Comparison of ENCODE assay signal across 25 mouse cellular contexts in the genomic region with DNA sequence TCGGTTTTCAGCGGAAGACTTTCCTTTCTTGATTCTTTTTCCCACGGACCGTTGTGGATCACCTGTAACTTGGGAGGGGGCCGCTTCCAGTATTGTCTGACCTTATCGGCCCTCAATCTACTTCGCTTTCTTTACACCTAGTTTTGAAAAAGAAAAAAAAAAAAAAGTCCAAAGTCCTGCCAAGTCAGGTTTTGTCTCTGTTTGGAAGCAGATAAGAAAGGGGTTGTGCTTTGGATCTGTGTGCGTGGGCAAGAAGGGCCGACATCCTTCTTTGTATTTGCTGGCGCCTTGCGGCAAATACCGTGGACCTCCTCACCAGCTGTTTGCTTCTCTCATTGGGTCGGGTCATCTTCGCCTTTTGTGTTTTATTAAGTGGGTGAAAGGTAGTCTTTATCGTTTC. TPM values are rescaled to one million over a fixed set of nuclear protein-coding genes. Genes with fewer than 3 reads are reported as not detected.
DNase-seq lines count a peak whose midpoint lies in the region; ATAC-seq lines count a peak whose summit lies in the region.
"Had no signal": no experiment of that assay in that cellular context is flagged by ENCODE, and none has a peak within 500 bp of the region (broad histone marks: within the 10 kb centered on the region; RNA-seq: fewer than 3 reads in every experiment).

No protein-coding gene starts in this region.

- ATAC-seq in heart, embryonic 12.5 days (ENCODE audit: insufficient number of reproducible peaks, low FRiP score), result no peak
- no peak for ATAC-seq in kidney, embryonic 16.5 days (ENCODE audit: low FRiP score, low TSS enrichment)
- ATAC-seq in intestine, embryonic 15.5 days, result no peak
- ATAC-seq in stomach, embryonic 15.5 days (ENCODE audit: insufficient read depth, low FRiP score, low read depth), result no peak
- ATAC-seq: forebrain, embryonic 15.5 days; hindbrain, postnatal 0 days had no signal

- no peak overlapping the region for H3K9ac ChIP-seq in heart, embryonic 12.5 days
- H3K9ac ChIP-seq in kidney, embryonic 16.5 days (replicated peaks; ENCODE audit: low read length), result no peak overlapping the region
- H3K9ac ChIP-seq in intestine, embryonic 15.5 days, result no peak overlapping the region
- no peak overlapping the region for H3K9ac ChIP-seq in stomach, embryonic 15.5 days
- H3K9ac ChIP-seq: forebrain, embryonic 15.5 days; liver, embryonic 14.5 days had no signal

- H3K4me2 ChIP-seq in heart, embryonic 12.5 days, result peak overlapping the region; percentile 17; the same call in 1 of the 2 replicates
- no peak overlapping the region for H3K4me2 ChIP-seq in kidney, embryonic 16.5 days (replicated peaks; ENCODE audit: low read depth, low read length)
- H3K4me2 ChIP-seq in intestine, embryonic 15.5 days (replicated peaks), result 0 out of 2 replicates have a peak overlapping the region, but pooled peaks have one; percentile 12
- no peak overlapping the region for H3K4me2 ChIP-seq in stomach, embryonic 15.5 days
- H3K4me2 ChIP-seq: forebrain, embryonic 15.5 days had no signal

- peaks cover 56% of the 10 kb centered on the region for H3K4me1 ChIP-seq in heart, embryonic 12.5 days (replicated peaks)
- H3K4me1 ChIP-seq in kidney, embryonic 16.5 days (ENCODE audit: insufficient read depth, low read length), result peaks cover 25% of the 10 kb centered on the region
- peaks cover 17% of the 10 kb centered on the region for H3K4me1 ChIP-seq in intestine, embryonic 15.5 days (replicated peaks)
- peaks cover 22% of the 10 kb centered on the region for H3K4me1 ChIP-seq in stomach, embryonic 15.5 days
- H3K4me1 ChIP-seq: forebrain, embryonic 15.5 days had no signal

- intact Hi-C loops in heart, postnatal 14 days (cut with DNase I), result no loop called here

- H3K9me3 ChIP-seq in heart, embryonic 12.5 days (replicated peaks), result no peaks in the 10 kb centered on the region
- H3K9me3 ChIP-seq in kidney, embryonic 16.5 days (ENCODE audit: low read length), result 0 out of 2 replicates have a peak, but pooled peaks cover 3% of the 10 kb centered on the region
- no peaks in the 10 kb centered on the region for H3K9me3 ChIP-seq in intestine, embryonic 15.5 days
- H3K9me3 ChIP-seq in stomach, embryonic 15.5 days, result no peaks in the 10 kb centered on the region
- H3K9me3 ChIP-seq: forebrain, embryonic 15.5 days; limb, embryonic 10.5 days had no signal

- no peaks in the 10 kb centered on the region for H3K27me3 ChIP-seq in heart, embryonic 12.5 days (replicated peaks)
- H3K27me3 ChIP-seq in kidney, embryonic 16.5 days (ENCODE audit: insufficient read depth, low read length), result no peaks in the 10 kb centered on the region
- no peaks in the 10 kb centered on the region for H3K27me3 ChIP-seq in intestine, embryonic 15.5 days (replicated peaks)
- H3K27me3 ChIP-seq in stomach, embryonic 15.5 days (replicated peaks), result no peaks in the 10 kb centered on the region
- H3K27me3 ChIP-seq: forebrain, embryonic 15.5 days had no signal

- H3K36me3 ChIP-seq in heart, embryonic 12.5 days, result peaks cover 21% of the 10 kb centered on the region
- H3K36me3 ChIP-seq in kidney, embryonic 16.5 days (ENCODE audit: insufficient read depth, low read length), result peaks cover 15% of the 10 kb centered on the region
- peaks cover 14% of the 10 kb centered on the region for H3K36me3 ChIP-seq in intestine, embryonic 15.5 days
- H3K36me3 ChIP-seq in stomach, embryonic 15.5 days, result peaks cover 13% of the 10 kb centered on the region

- peak overlapping the region; percentile 32; the same call in 1 of the 2 replicates for H3K27ac ChIP-seq in heart, embryonic 12.5 days (ENCODE audit: poor library complexity, severe bottlenecking)
- peak overlapping the region; percentile 8; the same call in 1 of the 2 replicates for H3K27ac ChIP-seq in kidney, embryonic 16.5 days (ENCODE audit: low read length)
- no peak overlapping the region for H3K27ac ChIP-seq in intestine, embryonic 15.5 days
- H3K27ac ChIP-seq in stomach, embryonic 15.5 days, result peak overlapping the region; percentile 7; the same call in 1 of the 2 replicates
- H3K27ac ChIP-seq: forebrain, embryonic 15.5 days; hindbrain, embryonic 10.5 days; hindbrain, postnatal 0 days; left cerebral cortex, adult 2 months; limb, embryonic 10.5 days; liver, embryonic 14.5 days; macrophage; midbrain, embryonic 10.5 days had no signal

- no peak overlapping the region for H3K4me3 ChIP-seq in heart, embryonic 12.5 days
- no peak overlapping the region for H3K4me3 ChIP-seq in kidney, embryonic 16.5 days (ENCODE audit: low read length)
- H3K4me3 ChIP-seq in intestine, embryonic 15.5 days (replicated peaks), result no peak overlapping the region
- H3K4me3 ChIP-seq in stomach, embryonic 15.5 days (replicated peaks), result no peak overlapping the region
- H3K4me3 ChIP-seq: forebrain, embryonic 15.5 days; hindbrain, embryonic 10.5 days; left cerebral cortex, adult 2 months; limb, embryonic 10.5 days; midbrain, embryonic 10.5 days had no signal

- no peak for DNase-seq in heart, postnatal 14 days
- no peak for DNase-seq in kidney, adult 11 months
- no peak for DNase-seq in testis, postnatal 10 days (ENCODE audit: low spot score)
- DNase-seq: adrenal gland, postnatal 25 days; cerebellum, adult 11-12 months; cerebellum, postnatal 14 days; embryo, embryonic 11 days; gastrocnemius, postnatal 14 days; kidney, postnatal 4 days; layer of hippocampus, adult 9-11 months; right cerebral cortex, postnatal 25 days; thymus, postnatal 25 days had no signal

- 72% methylated on average over 15 of the region's 15 CpGs for WGBS in heart, embryonic 12.5 days
- WGBS in kidney, embryonic 16.5 days, result 84% methylated on average over 15 of the region's 15 CpGs
- 71% methylated on average over 15 of the region's 15 CpGs for WGBS in intestine, embryonic 15.5 days
- WGBS in stomach, embryonic 15.5 days, result 70% methylated on average over 15 of the region's 15 CpGs

RNA-seq across cellular contexts. Expression of gene A930033H14Rik, which starts 52.5 kb away (rescaled TPM):
- 1.9 TPM in 2 replicates for polyA plus RNA-seq in heart, embryonic 12.5 days (2016; fragmentation: Nextera tagmentation; extraction: Ambion mirVana)
- total RNA-seq in heart, postnatal 14 days (2021), result 1 to 10 TPM; 2.4 to 2.8 TPM
- 2.2 and 2.3 TPM in 2 replicates for polyA plus RNA-seq in kidney, embryonic 16.5 days (2015; fragmentation: Nextera tagmentation; extraction: Ambion mirVana)
- 1.8 TPM in 2 replicates for polyA plus RNA-seq in intestine, embryonic 15.5 days (2015; fragmentation: Nextera tagmentation; extraction: Ambion mirVana)
- polyA plus RNA-seq in stomach, embryonic 15.5 days (2015; fragmentation: Nextera tagmentation; extraction: Ambion mirVana), result 2.7 TPM in 2 replicates
- total RNA-seq: neutrophil, adult 5-6 weeks had no signal

Comparison
In these comparisons a context has a peak if more than half of its experiments do, and no peak if none do; other contexts are left out.
1. H3K4me2 ChIP-seq: peak in heart, embryonic 12.5 days (single experiment) and intestine, embryonic 15.5 days (single experiment); none in kidney, embryonic 16.5 days (single experiment) and stomach, embryonic 15.5 days (single experiment).